Mouse (Mus musculus) megakaryocyte, embryonic 14.5 days (primary cell): ENCODE measurements around the gene Atg10. TPM values are rescaled to one million over a fixed set of nuclear protein-coding genes. Genes with fewer than 3 reads are reported as not detected.

ENCODE experiments used
- H3K27me3 ChIP-seq: replicated peaks from 2 replicates; pipeline ENCODE3; 2012; ENCODE audit warnings: inconsistent platforms
- H3K36me3 ChIP-seq: replicated peaks from 2 replicates; pipeline ENCODE3; 2012; ENCODE audit warnings: low read length, inconsistent platforms, mixed read lengths
- H3K4me1 ChIP-seq: 2 replicates; pipeline ENCODE4 v1.6.1; 2012; ENCODE audit warnings: inconsistent platforms
- H3K4me3 ChIP-seq: replicated peaks from 2 replicates; pipeline ENCODE3; 2012; ENCODE audit warnings: moderate library complexity, mild to moderate bottlenecking, inconsistent platforms
- H3K9me3 ChIP-seq: 2 replicates; pipeline ENCODE4 v1.6.1; 2012; ENCODE audit warnings: inconsistent platforms
- FLI1 ChIP-seq: IDR thresholded peaks from 2 replicates; pipeline ENCODE4 v1.6.1; 2012; ENCODE audit warnings: low read length, inconsistent platforms, mixed read lengths
- GATA1 ChIP-seq: IDR thresholded peaks from 3 replicates; pipeline ENCODE4 v1.6.1; 2012; ENCODE audit warnings: mixed read lengths, low read length, inconsistent platforms, borderline replicate concordance
- polyA plus RNA-seq: library from polyadenylated mRNA; stranded (reverse); fragments of >175 nt; gene quantifications from 2 replicates; pipeline ENCODE4 v1.2.3, GENCODE M21; 2012; ENCODE audit warnings: low replicate concordance; ENCODE audit not compliant: insufficient read depth

Gene Atg10
- polyA plus RNA-seq, 1 experiment = 0.46 TPM

DNA sequence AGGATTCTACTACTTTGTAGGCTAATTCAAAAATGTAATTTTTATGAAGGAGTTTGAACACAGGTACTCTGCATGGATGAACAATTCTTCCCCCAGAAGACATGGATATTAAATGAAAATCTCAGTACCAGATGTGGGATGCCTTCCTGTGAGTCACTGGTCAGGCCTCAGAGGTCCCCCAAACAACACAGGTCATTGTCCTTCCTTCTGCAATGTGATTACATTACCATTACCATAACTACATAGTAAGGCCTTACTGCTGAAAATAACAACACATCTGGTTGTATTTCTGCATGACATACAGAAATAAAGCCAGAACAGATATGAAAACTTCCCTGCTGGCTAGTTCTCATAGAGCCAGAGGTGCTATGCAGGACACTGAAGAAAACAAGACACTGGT is 87.4 kb downstream of the Atg10 start:
- no peaks in the 10 kb centered on the region for H3K27me3 ChIP-seq
- no peak overlapping the region for H3K4me3 ChIP-seq
- H3K9me3 ChIP-seq = no peaks in the 10 kb centered on the region
- H3K36me3 ChIP-seq = no peaks in the 10 kb centered on the region
- TF ChIP-seq GATA1 (no peak), FLI1 (no peak)
- no peaks in the 10 kb centered on the region for H3K4me1 ChIP-seq

DNA sequence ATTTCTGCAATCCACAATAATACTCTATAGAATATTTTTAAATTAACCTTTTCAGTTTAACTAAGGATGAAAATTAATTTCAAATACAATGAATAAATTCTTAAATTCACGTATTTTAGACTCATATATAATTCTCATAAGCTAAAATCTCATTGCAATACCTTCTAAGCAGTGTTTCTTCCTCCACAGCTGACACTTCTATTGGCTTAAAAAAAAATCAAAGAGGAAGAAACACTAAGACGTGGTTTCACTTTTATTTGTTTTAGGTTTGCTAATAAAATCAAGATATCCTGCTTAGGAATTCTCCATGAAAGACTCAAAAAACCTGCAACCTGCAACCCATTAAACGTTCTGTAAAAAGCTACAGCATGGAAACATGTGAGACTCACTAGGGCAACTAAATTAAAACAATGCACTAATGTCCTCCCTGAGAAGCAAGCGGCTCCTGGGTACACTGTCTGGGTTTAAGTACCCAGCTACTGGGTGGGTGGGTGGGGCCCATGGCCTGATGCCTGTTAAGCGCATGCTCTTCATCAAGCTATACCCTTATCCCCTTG is 90.4 kb downstream of the Atg10 start:
- no peaks in the 10 kb centered on the region for H3K9me3 ChIP-seq
- no peak for TF ChIP-seq GATA1
- no peak for TF ChIP-seq FLI1
- H3K36me3 ChIP-seq = no peaks in the 10 kb centered on the region
- no peaks in the 10 kb centered on the region for H3K27me3 ChIP-seq
- H3K4me1 ChIP-seq = no peaks in the 10 kb centered on the region
- H3K4me3 ChIP-seq = no peak overlapping the region

DNA sequence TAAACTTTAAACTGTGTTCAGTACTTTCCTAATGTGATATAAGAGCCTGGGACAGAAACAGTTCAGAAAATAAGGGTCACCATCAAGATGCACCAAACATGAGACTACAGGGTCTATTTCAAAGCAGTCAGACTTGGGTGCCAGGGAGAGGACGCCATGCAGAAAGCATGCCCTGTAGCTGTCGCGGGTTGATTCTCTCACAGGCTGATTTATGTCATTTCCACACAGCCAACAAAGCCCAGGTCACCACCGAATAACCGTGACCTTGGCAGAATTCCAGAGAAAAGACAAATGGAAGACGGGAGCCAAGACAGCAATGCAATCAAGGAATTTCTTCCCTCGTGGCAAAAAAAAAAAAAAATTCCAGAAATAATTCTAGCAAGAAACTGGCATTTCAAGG is 94.7 kb downstream of the Atg10 start:
- H3K27me3 ChIP-seq = peaks cover 4% of the 10 kb centered on the region

DNA sequence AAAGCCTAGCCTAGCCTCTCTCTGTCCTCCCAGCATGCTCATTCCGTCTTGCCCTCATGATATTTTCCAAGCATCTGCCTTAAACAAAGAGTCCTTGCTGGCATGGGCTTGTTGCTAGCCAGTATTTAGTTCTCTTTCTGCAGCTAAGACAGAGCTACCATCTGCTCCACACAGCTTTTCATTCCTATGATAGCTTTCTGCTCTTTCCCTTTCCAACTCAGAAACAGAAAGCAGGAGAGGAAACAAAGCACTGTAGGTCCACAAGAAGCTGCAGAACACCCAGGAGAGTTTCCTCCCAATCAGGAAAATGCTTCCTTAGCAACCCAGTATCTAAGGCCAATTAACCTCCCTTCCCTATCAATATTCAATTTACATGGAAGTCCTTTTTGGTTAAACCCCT is 95.2 kb downstream of the Atg10 start:
- H3K9me3 ChIP-seq = no peaks in the 10 kb centered on the region

More for the DNA sequence above, 94.7 kb downstream of the Atg10 start:
- no peak for TF ChIP-seq FLI1
- no peak for TF ChIP-seq GATA1
- Histone ChIP-seq H3K9me3 (no peaks in the 10 kb centered on the region), H3K4me3 (no peak overlapping the region), H3K36me3 (no peaks in the 10 kb centered on the region), H3K4me1 (no peaks in the 10 kb centered on the region)

DNA sequence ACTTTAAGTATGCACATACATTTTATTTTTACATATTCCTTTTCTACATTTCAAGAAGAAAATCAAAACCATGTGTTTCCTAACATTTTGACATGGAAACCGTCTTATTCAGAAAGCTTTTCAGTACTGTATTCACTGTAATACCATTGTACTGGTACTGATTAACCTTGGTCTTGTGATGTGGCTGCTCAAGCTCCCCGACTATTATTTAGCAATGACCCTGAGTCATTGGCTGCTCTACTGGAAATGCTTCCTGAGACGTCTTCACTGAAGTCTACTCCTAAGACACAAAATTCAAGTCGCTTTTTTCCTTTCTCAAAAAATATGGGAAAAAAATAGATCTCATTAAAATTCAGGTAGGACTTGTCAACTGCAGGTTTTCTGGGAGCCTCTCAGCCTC is 105.6 kb downstream of the Atg10 start:
- H3K27me3 ChIP-seq = no peaks in the 10 kb centered on the region
- H3K4me1 ChIP-seq = no peaks in the 10 kb centered on the region
- peaks cover 6% of the 10 kb centered on the region for H3K9me3 ChIP-seq
- no peak overlapping the region for H3K4me3 ChIP-seq
- H3K36me3 ChIP-seq = no peaks in the 10 kb centered on the region
- TF ChIP-seq FLI1 = no peak
- TF ChIP-seq GATA1 = no peak

More for the DNA sequence above, 95.2 kb downstream of the Atg10 start:
- no peaks in the 10 kb centered on the region for H3K4me1 ChIP-seq
- no peaks in the 10 kb centered on the region for H3K36me3 ChIP-seq
- peaks cover 4% of the 10 kb centered on the region for H3K27me3 ChIP-seq
- no peak overlapping the region for H3K4me3 ChIP-seq
- TF ChIP-seq GATA1 (no peak), FLI1 (no peak)

DNA sequence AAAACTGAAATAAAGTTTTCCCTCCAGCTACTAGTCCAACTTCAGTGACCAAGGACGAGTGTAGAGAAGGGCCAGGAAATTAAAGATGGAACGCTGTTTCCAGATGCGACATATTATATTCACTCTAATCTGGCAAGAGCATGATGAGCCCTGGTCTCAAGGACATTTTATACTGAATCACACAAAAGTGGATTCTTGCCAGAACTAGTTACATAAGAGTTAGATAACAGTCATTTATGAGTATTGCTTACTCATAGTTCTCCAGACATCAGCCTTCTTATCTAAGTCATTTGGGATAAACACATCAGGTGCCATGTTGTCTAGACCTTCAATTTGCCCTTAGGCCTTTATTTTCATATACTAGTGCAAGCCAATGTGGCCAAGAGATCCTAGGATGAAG is 108.9 kb downstream of the Atg10 start:
- Histone ChIP-seq H3K4me1 (no peaks in the 10 kb centered on the region), H3K9me3 (peaks cover 6% of the 10 kb centered on the region), H3K36me3 (no peaks in the 10 kb centered on the region), H3K27me3 (no peaks in the 10 kb centered on the region), H3K4me3 (no peak overlapping the region)
- TF ChIP-seq GATA1 (no peak), FLI1 (no peak)

DNA sequence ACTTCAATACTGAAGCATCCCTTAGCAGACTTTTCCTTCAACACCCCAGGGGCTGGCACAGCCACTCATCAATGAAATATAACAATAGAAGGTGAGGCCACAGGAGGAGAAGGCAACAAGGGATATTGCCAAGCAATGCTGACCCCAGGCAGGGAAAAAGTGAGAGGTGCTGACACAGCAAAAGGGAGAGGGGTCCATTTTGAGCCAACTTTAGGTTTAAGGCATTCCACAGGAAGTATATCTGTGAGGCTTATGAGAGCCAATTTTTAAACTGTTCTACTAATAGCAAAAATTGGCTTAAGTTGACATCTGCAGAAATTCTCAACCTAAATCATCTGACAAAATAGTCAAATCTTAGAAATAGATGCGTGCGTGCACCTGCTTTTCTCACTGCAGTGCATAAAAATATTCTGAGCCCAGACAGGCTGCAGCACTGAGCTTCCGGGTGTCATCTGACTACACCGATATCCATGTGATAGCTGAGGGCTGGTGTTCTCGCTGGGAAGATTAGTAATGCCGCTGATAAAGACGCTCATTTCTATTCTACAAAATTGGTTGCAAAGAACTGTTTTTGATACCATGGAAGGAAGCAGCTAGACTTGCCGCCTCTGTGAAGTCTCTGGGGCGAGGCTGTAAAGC is 116.3 kb downstream of the Atg10 start:
- no peak for TF ChIP-seq FLI1
- TF ChIP-seq GATA1 = no peak
- no peaks in the 10 kb centered on the region for H3K9me3 ChIP-seq
- no peaks in the 10 kb centered on the region; the same call in 1 of the 2 replicates for H3K4me1 ChIP-seq

DNA sequence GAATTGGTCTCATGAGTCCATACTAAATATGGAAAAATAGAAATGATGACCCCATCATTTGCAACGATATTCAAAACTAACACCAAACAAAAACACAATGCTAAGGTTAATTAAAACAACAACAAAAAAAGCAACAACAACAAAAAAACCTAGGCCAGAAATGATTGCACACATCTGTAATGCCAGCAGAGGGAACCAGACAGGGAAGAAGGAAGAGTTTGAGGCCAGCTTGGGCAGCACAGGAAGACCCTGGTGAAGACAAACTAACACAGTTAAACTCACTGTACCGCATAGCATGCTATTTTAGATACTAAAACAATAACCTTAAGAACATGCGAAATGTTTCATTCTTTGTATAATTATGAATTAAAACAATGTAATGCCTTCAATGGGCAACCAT is 121.5 kb downstream of the Atg10 start:
- no peak for TF ChIP-seq GATA1
- TF ChIP-seq FLI1 = no peak
- H3K27me3 ChIP-seq = no peaks in the 10 kb centered on the region
- 0 out of 2 replicates have a peak, but pooled peaks cover 2% of the 10 kb centered on the region for H3K9me3 ChIP-seq

More for the DNA sequence above, 116.3 kb downstream of the Atg10 start:
- H3K4me3 ChIP-seq = no peak overlapping the region
- no peaks in the 10 kb centered on the region for H3K36me3 ChIP-seq
- H3K27me3 ChIP-seq = peaks cover 2% of the 10 kb centered on the region

DNA sequence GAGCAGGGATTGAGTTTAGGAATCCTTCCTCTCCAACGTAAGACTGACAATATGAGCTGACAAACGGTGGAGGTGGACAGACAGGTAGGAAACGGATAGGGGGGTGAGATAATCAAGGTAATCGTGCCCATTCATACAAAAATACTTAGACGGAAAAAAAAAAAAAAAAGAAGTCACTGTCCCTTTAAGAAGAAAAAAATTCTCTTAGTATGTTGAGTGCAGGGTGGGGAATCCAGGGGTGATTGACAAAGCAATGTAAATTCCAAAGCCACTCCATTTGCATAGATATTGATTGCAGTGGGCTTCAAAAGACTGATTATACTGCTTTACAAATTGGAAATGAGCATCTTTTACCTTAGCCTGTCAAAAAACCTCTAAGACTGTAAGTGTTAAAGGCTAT is 123.4 kb downstream of the Atg10 start:
- Histone ChIP-seq H3K9me3 (0 out of 2 replicates have a peak, but pooled peaks cover 2% of the 10 kb centered on the region), H3K27me3 (no peaks in the 10 kb centered on the region), H3K36me3 (no peaks in the 10 kb centered on the region), H3K4me3 (no peak overlapping the region), H3K4me1 (0 out of 2 replicates have a peak, but pooled peaks cover 3% of the 10 kb centered on the region)
- TF ChIP-seq FLI1 = no peak
- TF ChIP-seq GATA1 = no peak

More for the DNA sequence above, 121.5 kb downstream of the Atg10 start:
- Histone ChIP-seq H3K4me1 (peaks cover 3% of the 10 kb centered on the region; the same call in 1 of the 2 replicates), H3K36me3 (no peaks in the 10 kb centered on the region), H3K4me3 (peak overlapping the region; percentile 64)

DNA sequence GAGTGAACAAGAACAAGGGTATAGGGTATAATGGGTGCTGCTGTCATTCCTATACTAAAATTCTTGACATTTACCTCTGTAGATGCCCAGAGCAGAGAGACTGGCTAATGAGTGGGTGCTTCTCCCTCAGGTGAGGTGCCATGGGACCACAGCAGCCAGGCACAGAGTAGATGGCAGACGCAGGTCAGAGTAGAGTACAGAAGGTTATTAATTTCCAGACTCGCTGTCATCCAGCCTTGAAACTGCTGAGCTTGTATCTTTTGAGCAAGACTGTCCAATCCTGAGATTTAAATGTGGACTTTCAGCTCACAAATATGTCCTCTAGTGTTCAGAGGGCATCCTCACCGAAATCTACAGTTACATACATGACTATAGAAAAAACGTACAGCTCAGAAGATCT is 128.9 kb downstream of the Atg10 start:
- H3K27me3 ChIP-seq = no peaks in the 10 kb centered on the region
- TF ChIP-seq FLI1 = no peak
- no peak for TF ChIP-seq GATA1
- H3K4me1 ChIP-seq = peaks cover 39% of the 10 kb centered on the region
- H3K9me3 ChIP-seq = peaks cover 7% of the 10 kb centered on the region
- no peaks in the 10 kb centered on the region for H3K36me3 ChIP-seq
- no peak overlapping the region for H3K4me3 ChIP-seq
